Mouse (Mus musculus): ENCODE measurements at regions not wholly inside any gene's neighbourhood (a gene's known extent, or its start where the extent isn't known, plus 50 kb on each side); places are given as distances from the start of the nearest gene placed in this dataset.

- TF ChIP-seq CTCF (IDR thresholded peaks at IDR 0.05; ENCODE audit: extremely low read depth, insufficient read depth, insufficient read length, insufficient replicate concordance) (no peak), POLR2A (IDR thresholded peaks at IDR 0.05; ENCODE audit: low read depth, low read length) (no peak)
Observed at GRCm38 (mm10) chr4:125318293-125318692, 172.2 kb upstream of the Grik3 start.

Data from spleen, adult 2 months (tissue).